Mouse (Mus musculus): ENCODE measurements around the gene Ifitm10. TPM values are rescaled to one million over a fixed set of nuclear protein-coding genes. Genes with fewer than 3 reads are reported as not detected.
"Not testable (repeated sequence)": the region's sequence is repeated elsewhere in the genome, so short reads cannot be mapped to it uniquely, and the experiment has no call there.

Ifitm10 gene
- polyA plus RNA-seq (2015; fragmentation: Nextera tagmentation; extraction: Ambion mirVana), result 8.5 and 10.6 TPM in 2 replicates

DNA sequence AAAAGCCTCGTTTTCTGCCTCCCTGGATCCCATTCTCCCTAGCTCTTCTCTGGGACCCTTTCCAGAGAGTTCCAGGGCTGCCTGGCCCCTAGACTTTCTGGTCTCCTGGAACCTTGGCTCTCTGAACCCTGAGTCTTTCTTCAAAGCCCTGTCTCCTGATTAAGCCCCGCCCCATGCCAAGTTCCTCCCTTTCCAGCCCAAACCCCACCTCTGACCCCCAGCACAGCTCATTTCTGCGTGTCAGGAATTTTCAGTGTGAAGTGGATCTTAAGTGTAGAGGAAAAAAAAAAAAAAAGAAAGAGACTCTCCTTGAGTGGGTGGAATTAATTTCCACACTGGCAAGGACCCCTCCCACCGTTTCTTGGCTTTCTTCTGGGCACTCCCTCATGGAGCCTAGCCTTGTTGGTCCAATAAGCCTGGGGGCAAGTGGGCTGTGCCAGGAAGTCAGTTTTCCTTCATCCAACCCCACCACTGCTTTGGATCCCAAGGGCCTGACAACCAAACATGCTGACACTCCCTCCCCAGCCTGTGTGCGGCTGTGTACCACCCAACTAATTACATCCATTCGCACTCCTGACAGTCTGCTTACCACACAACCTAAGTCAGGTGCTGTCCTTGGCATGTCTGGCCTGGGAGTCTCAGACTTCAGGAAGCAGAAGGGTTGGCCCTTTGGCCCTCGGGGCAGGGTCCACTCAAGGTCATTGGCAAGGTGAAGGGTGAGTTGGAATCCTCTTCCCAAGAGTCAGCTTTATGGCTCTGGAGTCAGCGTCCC is at the start of gene Ifitm10:
Gene Ifitm10 (minus strand): TSS at position 113 of the 772 bp plus-strand sequence.
- no peak for DNase-seq (ENCODE audit: low spot score)

DNA sequence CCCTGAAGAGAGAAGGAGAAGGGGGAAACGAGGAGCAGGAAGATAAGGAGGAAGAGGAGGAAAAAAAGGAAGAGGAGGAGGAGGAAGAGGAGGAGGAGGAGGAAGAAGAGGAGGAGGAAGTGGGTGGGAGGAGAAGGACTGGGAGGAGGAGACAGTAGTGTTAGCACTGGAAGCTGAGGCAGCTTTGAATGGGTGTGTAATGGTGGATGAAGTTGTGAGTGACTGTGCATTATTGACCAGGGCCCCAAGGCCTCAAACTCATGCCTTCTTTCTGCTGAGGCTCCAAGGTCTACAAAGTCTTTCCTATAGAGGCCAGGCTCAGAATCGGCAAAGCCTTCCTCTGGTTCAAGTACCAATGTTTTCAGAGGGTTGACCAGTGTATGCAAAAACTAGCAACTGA is 48.3 kb upstream of the Ifitm10 start:
- DNase-seq (ENCODE audit: low spot score), result no peak

- no peak for DNase-seq (ENCODE audit: low spot score)
These were observed 46.3 kb upstream of the Ifitm10 start for GRCm38 (mm10) chr7:142419887-142420286.

DNA sequence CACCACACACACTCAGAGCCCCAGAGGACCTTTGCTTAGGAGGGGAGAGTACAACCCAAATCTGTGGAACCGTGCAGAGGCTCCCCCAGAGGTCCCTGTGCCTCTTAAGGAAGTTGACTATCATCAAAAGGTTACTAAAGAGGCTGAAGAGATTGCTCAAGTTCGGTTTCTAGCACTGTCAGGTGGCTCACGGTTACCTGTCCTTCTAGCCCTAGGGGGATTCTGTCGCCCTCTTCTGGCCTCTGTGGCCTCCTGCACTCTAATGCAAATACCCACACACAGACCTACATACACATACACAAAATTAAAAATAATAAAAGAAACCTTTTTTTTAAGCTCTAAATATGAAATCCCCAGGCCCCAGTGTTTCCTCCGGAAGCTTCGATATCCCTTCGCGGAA is 45.1 kb upstream of the Ifitm10 start:
- DNase-seq (ENCODE audit: low spot score), result no peak

DNA sequence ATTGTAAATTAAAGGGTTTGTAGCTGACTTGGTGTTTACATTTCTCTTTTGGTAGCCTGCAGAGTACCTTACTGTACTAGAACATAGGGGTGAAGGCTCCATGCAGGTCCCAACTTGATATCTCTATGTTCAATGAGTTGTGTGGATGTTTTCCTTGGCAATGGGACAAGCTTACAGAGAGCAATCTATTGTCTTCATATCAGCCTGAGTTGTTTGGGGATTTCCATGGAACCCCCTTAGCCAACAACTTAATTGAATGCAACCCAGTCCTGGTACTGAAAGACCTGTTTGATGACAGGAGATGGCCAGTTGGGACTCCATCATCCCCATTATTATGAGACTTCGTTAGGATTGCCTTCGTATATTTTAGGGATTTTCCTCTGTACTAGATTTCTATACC is 44.5 kb upstream of the Ifitm10 start:
- DNase-seq (ENCODE audit: low spot score), result no peak

GRCm38 (mm10) chr7:142416225-142416624 is 42.7 kb upstream of the Ifitm10 start:
- no peak for DNase-seq (ENCODE audit: low spot score)

DNA sequence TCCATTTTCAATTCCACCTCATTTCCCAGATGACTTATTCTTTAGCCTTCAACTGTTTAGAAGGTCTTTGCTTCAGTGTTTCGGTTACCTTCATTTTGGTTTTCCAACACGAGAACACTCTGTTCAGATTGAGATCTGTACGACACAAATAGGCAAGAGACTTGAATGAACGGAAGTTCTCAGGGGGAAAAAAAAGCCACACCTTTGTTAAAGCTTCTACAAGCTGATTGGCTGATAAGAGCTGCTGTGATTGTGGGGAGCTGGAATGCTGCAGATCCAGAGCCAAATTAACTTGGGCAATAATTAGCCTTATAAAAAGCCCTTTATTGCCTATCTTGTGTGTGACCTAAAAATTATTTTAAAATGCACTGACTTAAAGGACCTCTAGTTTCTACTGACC is 41.8 kb upstream of the Ifitm10 start:
- DNase-seq (ENCODE audit: low spot score), result no peak

- DNase-seq (ENCODE audit: low spot score), result no peak
These were observed 39.7 kb upstream of the Ifitm10 start for GRCm38 (mm10) chr7:142413285-142413684.

DNA sequence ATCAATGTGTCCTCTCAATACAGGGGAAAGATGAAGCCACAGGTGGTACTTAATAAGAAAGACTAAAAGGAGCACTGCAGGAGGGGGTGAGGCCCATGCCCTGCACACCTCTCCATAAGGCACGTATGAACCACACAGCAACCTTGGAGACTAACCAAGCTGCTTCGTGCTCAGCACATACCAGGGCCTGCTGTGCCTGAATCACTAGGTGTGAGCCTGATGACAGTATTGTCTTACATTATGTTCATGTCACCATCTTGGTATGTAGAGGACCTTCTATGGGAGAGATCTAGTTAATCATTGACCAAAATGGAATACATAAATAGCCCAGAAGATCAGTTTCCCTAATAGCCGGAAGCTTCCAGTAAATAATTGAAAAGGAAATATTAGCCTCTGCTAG is 36.0 kb upstream of the Ifitm10 start:
- DNase-seq (ENCODE audit: low spot score), result no peak

DNA sequence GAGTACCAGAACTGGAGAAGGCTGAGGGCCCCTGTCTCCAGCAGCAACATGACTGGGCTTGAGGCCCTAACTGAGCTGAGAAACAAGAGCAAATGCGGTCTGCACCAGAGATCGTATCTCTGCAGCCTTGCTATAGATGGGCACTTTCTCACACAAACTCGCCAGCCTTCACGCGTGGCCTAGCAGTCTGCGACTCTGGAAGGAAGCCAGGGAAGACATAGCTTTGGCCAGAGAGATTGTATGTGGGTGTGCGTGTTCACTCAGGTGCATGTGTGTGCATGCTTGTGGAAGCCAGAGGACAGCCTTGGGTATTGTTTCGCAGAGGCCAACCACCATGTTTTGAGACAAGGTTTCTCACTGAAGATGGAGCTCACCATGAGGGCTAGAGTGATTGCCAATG is 35.1 kb upstream of the Ifitm10 start:
- no peak for DNase-seq (ENCODE audit: low spot score)

DNA sequence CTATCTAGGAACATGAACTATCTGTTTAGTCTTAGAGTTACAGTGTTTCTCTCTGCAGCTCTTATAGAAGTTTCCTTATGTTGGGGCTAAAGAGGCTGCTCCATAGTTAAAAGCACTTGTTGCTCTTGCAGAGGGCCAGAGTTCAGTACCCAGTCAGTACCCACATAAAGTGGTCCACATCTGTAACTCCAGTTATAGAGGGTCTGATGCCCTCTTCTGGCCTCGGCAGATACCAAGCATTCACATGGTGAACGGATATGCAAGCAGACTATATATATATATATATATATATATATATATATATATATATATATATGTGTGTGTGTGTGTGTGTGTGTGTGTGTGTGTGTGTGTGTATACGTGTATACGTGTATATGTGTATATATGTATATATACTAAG is 34.4 kb upstream of the Ifitm10 start:
- DNase-seq (ENCODE audit: low spot score), result no peak

DNA sequence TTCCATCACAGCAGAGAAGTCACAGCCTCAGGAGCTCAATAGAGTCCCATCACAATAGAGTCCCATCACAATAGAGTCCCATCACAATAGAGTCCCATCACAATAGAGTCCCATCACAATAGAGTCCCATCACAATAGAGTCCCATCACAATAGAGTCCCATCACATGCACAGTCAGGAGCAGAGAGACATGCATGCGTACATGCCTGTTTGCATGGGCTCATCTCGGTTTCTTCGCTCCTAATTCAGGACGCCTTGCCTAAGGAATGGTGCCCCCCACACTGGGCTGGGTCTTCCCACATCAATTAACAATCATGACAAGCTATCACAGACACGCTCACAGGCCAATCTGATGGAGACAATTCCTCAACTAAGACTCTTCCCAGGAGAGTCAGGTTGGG is 31.6 kb upstream of the Ifitm10 start:
- DNase-seq (ENCODE audit: low spot score), result not testable (repeated sequence)

DNA sequence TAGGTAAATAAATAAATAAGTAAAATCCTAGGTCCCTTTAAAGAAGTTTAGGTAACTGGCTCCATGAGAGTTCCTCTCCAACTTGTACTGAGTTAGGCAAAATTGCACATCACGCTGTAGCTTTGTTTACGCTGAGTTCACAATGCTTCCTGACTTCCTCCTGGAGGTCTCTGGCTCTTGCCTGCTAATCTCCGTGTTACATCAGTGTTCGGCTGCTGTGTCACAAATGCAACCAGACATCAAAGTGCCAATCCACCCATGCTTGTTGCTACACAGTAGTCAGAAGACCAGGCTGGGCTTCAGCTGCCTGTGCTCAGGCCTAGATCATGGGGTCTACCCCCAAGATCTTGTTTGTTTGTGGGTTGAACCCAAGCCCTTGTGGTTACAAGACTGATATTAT is 30.0 kb upstream of the Ifitm10 start:
- DNase-seq (ENCODE audit: low spot score), result peak; percentile 64

GRCm38 (mm10) chr7:142400750-142401142 is 27.2 kb upstream of the Ifitm10 start:
- no peak for DNase-seq (ENCODE audit: low spot score)

GRCm38 (mm10) chr7:142400112-142400749 is 26.7 kb upstream of the Ifitm10 start:
- DNase-seq (ENCODE audit: low spot score), result no peak

DNA sequence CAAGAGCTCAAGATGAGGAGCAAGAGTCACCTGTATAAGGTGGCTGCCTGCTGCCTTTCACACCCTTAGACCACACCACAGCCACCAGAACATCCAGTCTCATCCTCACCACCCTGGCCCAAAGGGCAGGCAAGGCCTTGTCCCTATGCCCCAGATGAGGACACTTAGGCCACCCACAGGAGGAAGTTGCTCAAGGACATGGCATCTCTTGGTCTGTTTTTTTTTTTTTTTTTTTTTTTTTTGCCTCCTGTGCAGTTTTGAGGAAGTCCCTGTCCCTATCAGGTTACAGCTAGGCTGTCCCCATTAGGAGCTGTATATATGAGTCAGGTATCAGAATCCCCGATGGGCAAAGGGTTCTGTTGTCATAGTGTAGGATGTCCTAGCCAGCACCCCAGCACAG is 25.7 kb upstream of the Ifitm10 start:
- no peak for DNase-seq (ENCODE audit: low spot score)

DNA sequence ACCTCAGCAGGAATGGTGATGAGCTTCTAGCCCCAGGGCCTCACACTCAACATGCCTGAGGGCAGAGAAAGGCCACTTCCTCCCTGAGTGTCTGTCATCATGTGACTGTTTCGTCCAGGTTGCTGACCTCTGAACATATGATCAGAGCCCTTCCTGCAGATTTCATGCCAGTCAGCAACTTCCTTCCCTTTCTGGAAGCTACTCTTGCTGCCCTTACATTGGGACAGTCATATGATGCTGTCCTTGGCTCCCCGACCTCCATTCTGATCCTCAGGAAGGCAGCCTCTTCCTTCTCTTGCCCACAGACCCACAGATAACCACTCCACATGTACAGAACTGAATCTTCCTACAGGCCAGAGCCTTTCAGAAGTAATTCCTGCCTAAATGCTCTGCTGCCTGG is 24.5 kb upstream of the Ifitm10 start:
- DNase-seq (ENCODE audit: low spot score), result no peak

GRCm38 (mm10) chr7:142396611-142397010 is 23.1 kb upstream of the Ifitm10 start:
- no peak for DNase-seq (ENCODE audit: low spot score)

DNA sequence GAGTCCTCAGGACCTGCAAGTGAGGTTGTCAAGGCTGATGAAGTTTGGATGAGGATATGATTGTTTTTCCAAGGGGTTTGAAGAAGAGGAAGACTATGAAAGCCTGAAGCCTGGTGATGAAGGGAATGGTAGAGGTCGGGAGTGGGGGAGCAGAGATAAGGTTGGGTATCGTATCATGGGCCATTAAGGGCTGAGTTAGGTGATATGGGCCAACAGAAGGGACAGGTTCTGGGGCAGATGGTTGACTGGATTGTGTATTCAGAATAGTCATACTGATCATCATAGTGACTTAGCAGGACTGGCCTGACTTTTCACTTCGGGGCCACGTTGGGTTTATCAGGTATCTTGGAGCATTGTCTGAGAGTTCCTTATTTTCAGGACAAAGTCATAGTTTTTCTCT is 21.9 kb upstream of the Ifitm10 start:
- DNase-seq (ENCODE audit: low spot score), result no peak

DNA sequence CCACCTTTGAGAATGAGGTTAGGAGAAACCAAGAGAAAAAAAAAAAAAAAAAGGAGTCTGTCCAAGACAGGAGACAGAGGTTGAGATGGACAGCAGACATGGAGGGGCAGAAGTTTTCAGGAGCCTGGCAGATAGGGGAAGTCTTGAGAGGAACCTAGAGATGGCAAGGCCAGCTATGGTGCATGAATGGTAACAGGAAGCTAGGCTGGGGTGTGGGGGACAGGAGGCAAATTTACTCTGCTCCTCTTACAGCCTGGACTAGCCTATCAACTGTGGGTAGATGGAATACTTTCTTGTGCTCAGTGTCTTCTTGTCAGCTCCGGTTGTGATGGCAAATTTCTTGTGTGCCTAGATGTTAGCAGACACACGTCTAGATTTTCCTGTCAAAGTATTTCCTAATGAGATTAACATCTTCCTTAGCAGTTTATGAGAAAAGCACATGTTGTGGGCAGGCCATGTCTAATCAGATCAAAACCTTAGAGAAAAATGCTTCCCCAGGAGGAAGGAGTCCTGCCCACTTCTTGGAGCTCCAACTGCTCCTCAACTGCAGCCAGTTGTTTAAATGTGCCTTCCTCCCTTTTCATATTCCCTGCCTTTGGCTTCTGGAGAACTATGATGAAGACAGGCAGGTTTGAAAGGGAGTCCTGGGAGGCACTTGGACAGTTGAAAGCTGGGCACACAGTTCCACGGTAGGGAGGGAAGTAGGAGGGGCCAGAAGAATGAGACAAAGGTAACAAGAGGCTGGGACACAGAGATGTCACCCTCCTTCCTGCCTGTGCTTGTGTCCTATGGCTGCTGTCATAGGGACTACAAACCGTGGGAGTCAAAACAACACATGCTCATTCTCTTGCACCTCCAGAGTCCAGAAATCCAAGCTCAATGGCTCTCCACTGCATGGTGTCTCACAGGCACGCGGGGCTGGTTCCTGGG is 21.0 kb upstream of the Ifitm10 start:
- peak; percentile 15 for DNase-seq (ENCODE audit: low spot score)

GRCm38 (mm10) chr7:142393191-142393590 is 19.6 kb upstream of the Ifitm10 start:
- no peak for DNase-seq (ENCODE audit: low spot score)

DNA sequence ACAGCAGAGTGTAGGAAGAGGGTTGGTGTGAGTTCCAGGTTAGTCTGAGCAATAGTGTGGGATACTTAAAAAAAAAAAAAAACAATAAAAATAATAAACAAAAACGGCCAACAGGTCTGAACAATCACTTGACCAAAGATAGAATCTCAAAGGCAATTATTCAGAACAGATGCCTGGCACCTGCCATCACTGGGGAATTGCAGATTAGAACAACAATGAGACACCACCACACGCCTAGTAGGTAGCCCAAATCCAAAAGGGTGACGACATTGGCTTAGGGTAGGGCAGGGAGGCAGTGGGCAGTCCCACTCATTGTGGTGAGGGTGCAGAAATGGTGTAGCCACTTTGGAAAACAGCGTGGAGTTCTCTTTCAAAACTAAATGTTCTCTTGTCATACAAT is 18.1 kb upstream of the Ifitm10 start:
- DNase-seq (ENCODE audit: low spot score), result no peak
